Mouse (Mus musculus): ENCODE data around the gene Tctex1d1. TPM values are rescaled to one million over a fixed set of nuclear protein-coding genes. Genes with fewer than 3 reads are reported as not detected.

Gene Tctex1d1
- total RNA-seq, 2 experiments from 2014 or later, result 0.93 to 1.3 TPM

GRCm38 (mm10) chr4:102986173-102986572 lies 7.8 kb downstream of the Tctex1d1 start:
- no peak for DNase-seq (ENCODE audit: extremely low spot score in 1 of 2, low spot score in 2 of 2)
- intact Hi-C loops (cut with DNase I), result loop anchor here (2.0 to 10.0 kb wide), 2 partner anchors 129 to 161 kb away; partner anchors contain the start of genes Mier1 and Wdr78

- DNase-seq (ENCODE audit: extremely low spot score in 1 of 2, low spot score in 2 of 2), result peak; percentile 52 to 69
- intact Hi-C loops (cut with DNase I), result loop anchor here (2.0 to 10.0 kb wide), 2 partner anchors 128 to 160 kb away; partner anchors contain the start of genes Mier1 and Wdr78
Observed at GRCm38 (mm10) chr4:102986917-102987316, 8.5 kb downstream of the Tctex1d1 start.

- DNase-seq (ENCODE audit: extremely low spot score in 1 of 2, low spot score in 2 of 2), result no peak
- intact Hi-C loops (cut with DNase I), result loop anchor here (2.0 to 10.0 kb wide), 2 partner anchors 127 to 159 kb away; partner anchors contain the start of genes Mier1 and Wdr78
Observed at GRCm38 (mm10) chr4:102987325-102987724, 8.9 kb downstream of the Tctex1d1 start.

- DNase-seq (ENCODE audit: extremely low spot score in 1 of 2, low spot score in 2 of 2), result no peak
Observed at GRCm38 (mm10) chr4:102987756-102988155, 9.3 kb downstream of the Tctex1d1 start.

GRCm38 (mm10) chr4:102988526-102988925 lies 10.1 kb downstream of the Tctex1d1 start:
- DNase-seq (ENCODE audit: extremely low spot score in 1 of 2, low spot score in 2 of 2), result no peak
- intact Hi-C loops (cut with DNase I), result loop anchor here (10.0 kb wide), 1 partner anchor 126 kb away; the partner anchor contains the start of genes Mier1 and Wdr78

More at GRCm38 (mm10) chr4:102987756-102988155, 9.3 kb downstream of the Tctex1d1 start:
- intact Hi-C loops (cut with DNase I), result loop anchor here (2.0 to 10.0 kb wide), 2 partner anchors 127 to 159 kb away; partner anchors contain the start of genes Mier1 and Wdr78

GRCm38 (mm10) chr4:102989391-102989790 lies 11.0 kb downstream of the Tctex1d1 start:
- intact Hi-C loops (cut with DNase I), result loop anchor here (10.0 kb wide), 1 partner anchor 125 kb away; the partner anchor contains the start of genes Mier1 and Wdr78
- DNase-seq (ENCODE audit: extremely low spot score in 1 of 2, low spot score in 2 of 2), result no peak

GRCm38 (mm10) chr4:102990016-102990415 lies 11.6 kb downstream of the Tctex1d1 start:
- no peak for DNase-seq (ENCODE audit: extremely low spot score in 1 of 2, low spot score in 2 of 2)
- intact Hi-C loops (cut with DNase I), result no loop called here

GRCm38 (mm10) chr4:102990595-102991340 lies 12.4 kb downstream of the Tctex1d1 start:
- no peak for DNase-seq (ENCODE audit: extremely low spot score in 1 of 2, low spot score in 2 of 2)
- intact Hi-C loops (cut with DNase I), result no loop called here

GRCm38 (mm10) chr4:102991685-102992084 lies 13.3 kb downstream of the Tctex1d1 start:
- intact Hi-C loops (cut with DNase I), result no loop called here
- no peak for DNase-seq (ENCODE audit: extremely low spot score in 1 of 2, low spot score in 2 of 2)

GRCm38 (mm10) chr4:103004681-103005080 lies 26.3 kb downstream of the Tctex1d1 start:
- intact Hi-C loops (cut with DNase I), result no loop called here
- DNase-seq (ENCODE audit: extremely low spot score in 1 of 2, low spot score in 2 of 2), result no peak

GRCm38 (mm10) chr4:103005190-103005945 lies 27.0 kb downstream of the Tctex1d1 start:
- DNase-seq (ENCODE audit: extremely low spot score in 1 of 2, low spot score in 2 of 2), result no peak
- intact Hi-C loops (cut with DNase I), result no loop called here

GRCm38 (mm10) chr4:103006266-103006665 lies 27.9 kb downstream of the Tctex1d1 start:
- intact Hi-C loops (cut with DNase I), result no loop called here
- DNase-seq (ENCODE audit: extremely low spot score in 1 of 2, low spot score in 2 of 2), result no peak

- DNase-seq (ENCODE audit: extremely low spot score in 1 of 2, low spot score in 2 of 2), result no peak
- intact Hi-C loops (cut with DNase I), result no loop called here
Observed at GRCm38 (mm10) chr4:103006943-103007418, 28.6 kb downstream of the Tctex1d1 start.

GRCm38 (mm10) chr4:103010734-103011133 lies 32.3 kb downstream of the Tctex1d1 start:
- DNase-seq (ENCODE audit: extremely low spot score in 1 of 2, low spot score in 2 of 2), result no peak
- intact Hi-C loops (cut with DNase I), result no loop called here

- intact Hi-C loops (cut with DNase I), result no loop called here
- DNase-seq (ENCODE audit: extremely low spot score in 1 of 2, low spot score in 2 of 2), result peak in 1 of 2 experiments; percentile 4
Observed at GRCm38 (mm10) chr4:103011823-103012222, 33.4 kb downstream of the Tctex1d1 start.

- intact Hi-C loops (cut with DNase I), result no loop called here
- peak in 1 of 2 experiments; percentile 3 for DNase-seq (ENCODE audit: extremely low spot score in 1 of 2, low spot score in 2 of 2)
Observed at GRCm38 (mm10) chr4:103013490-103013889, 35.1 kb downstream of the Tctex1d1 start.

GRCm38 (mm10) chr4:103026621-103027020 lies 48.2 kb downstream of the Tctex1d1 start, which contains the start of gene Insl5:
Insl5 (minus strand) TSS chr4:103026842.
- intact Hi-C loops (cut with DNase I), result no loop called here
- no peak for DNase-seq (ENCODE audit: extremely low spot score in 1 of 2, low spot score in 2 of 2)

GRCm38 (mm10) chr4:103027745-103028144 lies 49.3 kb downstream of the Tctex1d1 start:
- intact Hi-C loops (cut with DNase I), result no loop called here
- no peak for DNase-seq (ENCODE audit: extremely low spot score in 1 of 2, low spot score in 2 of 2)

Data from left cerebral cortex, postnatal 10 days (tissue).